Mouse (Mus musculus): Measurements from ENCODE around the gene Adgrb3. TPM values are rescaled to one million over a fixed set of nuclear protein-coding genes. Genes with fewer than 3 reads are reported as not detected.

Adgrb3 gene
- total RNA-seq, 2 experiments from 2014 or later, result 0.07 TPM; not detected in 1

DNA sequence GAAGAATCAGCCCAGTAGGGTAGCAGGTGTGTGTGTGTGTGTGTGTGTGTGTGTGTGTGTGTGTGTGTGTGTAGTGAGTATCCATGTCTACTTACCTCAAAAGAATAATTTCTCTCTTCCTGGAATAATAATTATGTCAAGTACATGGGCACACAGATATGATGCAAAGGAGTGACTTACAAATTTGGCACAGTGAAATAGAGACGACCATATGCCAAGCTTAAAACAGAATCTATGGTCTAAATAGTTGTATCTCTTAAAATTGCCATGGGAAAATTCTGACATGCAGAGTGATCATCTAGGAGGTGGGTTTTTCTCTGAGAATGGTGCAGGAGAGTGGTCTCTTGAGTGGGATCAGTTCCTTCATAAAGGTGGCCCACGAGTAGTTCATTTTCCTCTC is 504.1 kb downstream of the Adgrb3 start:
- intact Hi-C loops (cut with DNase I), result no loop called here

DNA sequence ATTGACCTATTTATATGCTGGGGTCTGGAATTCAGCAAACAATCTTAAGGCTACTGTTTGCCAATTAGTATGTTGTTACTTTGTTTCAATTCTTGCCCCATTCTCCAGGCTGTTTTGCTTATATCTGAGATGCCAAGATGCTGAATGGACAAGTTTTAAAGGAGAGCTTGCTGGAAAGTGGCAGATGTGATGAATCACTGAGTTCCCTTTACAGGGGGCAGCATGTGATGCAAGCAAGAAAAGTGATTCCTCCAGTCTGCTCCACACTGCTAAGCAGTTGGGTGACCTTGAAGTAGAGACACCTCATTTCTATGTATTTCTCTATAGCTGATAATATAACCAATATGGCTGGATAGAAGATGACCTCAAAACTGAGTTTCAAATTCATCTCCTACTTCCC is 512.4 kb downstream of the Adgrb3 start:
- intact Hi-C loops (cut with DNase I), result no loop called here
- DNase-seq, result no peak

More for the DNA sequence above, 504.1 kb downstream of the Adgrb3 start:
- no peak for DNase-seq

DNA sequence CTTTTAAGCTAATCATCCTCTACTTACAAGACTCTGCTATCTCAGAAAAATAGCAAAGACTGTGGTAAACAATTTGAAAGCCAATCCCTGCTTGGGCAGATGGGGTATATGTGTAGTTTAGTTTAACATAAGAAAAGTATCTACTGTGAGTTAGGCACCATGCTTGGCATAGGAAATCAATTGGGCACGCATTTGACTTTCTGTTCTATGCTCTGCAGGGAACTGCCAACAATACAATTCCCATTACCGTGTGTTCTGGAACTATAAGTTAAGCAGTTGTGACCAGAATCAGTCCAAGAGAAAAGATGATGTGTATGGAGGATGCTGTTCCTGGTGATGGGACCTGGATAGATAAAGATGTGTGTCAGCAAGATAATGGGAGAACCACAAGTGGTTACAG is 517.2 kb downstream of the Adgrb3 start:
- intact Hi-C loops (cut with DNase I), result no loop called here
- DNase-seq, result no peak

DNA sequence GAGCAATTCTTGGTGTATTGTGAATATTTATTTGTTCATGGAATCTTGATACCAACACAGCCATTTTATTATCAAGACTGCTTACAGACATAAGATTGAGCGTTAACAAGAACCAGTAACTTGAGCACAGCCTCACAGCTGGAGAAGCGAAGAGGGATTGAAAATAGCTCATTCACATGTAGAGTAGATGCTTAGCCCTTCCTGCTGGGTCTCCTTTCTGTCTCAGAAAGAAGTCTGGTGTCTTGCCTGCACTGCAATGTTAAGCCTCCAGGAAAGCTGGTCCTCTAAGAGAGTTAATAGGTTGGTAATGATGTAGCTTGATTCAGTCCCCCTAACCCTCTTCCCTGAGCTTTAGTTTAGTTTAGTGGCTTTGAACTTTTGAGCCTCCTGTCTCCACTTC is 519.4 kb downstream of the Adgrb3 start:
- intact Hi-C loops (cut with DNase I), result no loop called here
- DNase-seq, result no peak

GRCm38 (mm10) chr1:25281471-25281870 is 548.0 kb downstream of the Adgrb3 start:
- intact Hi-C loops (cut with DNase I), result no loop called here
- no peak for DNase-seq

DNA sequence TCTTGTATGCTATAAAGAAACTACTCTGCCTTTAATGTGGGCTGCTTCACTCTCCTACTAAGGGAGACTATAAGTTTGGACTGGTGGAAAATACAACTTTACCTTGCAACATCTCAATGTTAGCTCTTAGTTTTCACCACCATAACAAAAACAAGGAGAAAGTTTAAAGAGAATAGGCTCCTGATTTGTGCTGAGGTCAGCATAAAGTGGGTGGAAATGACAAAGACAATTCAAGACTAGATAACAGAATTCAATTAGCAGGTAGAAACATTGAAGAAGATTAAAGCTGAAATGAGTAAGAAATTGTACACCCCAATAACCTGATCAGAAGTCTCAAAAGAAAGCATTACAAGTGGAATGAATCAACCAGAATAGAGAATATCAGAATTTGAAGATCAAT is 578.9 kb downstream of the Adgrb3 start:
- intact Hi-C loops (cut with DNase I), result no loop called here

GRCm38 (mm10) chr1:25242436-25242835 is 587.1 kb downstream of the Adgrb3 start:
- intact Hi-C loops (cut with DNase I), result no loop called here
- no peak for DNase-seq

More for the DNA sequence above, 578.9 kb downstream of the Adgrb3 start:
- no peak for DNase-seq

DNA sequence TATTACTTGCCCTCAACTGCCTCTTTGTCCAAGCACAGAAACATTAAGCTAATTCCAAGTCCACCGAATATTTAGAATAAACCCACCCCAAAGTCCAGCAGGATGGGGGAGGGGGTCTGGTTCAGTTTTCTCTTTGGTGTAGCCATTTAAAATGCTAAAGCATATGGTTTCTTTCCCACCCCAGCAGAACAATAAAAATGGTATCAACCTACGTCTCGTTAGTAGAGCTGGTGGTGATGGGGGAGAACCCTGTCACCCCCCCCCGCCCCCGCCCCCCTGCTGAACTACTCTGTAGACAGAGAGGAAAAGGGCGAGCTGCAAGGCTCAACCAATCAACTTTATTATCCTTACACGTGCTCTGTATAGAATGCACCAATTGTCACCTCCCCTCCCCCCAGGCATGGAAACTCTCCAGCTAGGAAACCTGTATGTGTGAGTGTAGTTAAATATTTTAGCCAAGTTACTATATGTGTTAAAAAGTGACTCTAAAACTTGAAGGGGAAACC is 600.2 kb downstream of the Adgrb3 start:
- intact Hi-C loops (cut with DNase I), result no loop called here
- DNase-seq, result no peak

- intact Hi-C loops (cut with DNase I), result no loop called here
- DNase-seq, result peak; percentile 79 to 85
Measured at GRCm38 (mm10) chr1:25228381-25229244, 600.9 kb downstream of the Adgrb3 start.

DNA sequence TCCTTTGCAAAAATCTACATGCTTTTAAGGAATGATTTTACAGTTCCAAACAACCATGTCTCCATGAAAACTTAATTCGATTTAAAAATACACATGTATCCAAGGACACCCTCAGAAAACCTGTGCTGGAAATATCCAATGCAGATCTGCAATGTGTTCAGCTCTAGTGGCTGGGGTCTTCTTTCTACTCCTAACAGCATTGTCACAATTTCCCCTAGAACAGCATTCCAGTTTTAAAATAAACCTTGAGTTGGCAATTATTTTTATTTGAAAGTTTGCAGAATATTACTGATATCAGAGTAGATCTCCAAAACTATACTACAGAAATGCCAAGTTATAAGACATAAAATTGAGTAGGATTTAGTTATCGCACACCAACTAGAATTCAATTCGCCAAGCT is 601.6 kb downstream of the Adgrb3 start:
- intact Hi-C loops (cut with DNase I), result no loop called here
- no peak for DNase-seq

- intact Hi-C loops (cut with DNase I), result no loop called here
- DNase-seq, result no peak
Measured at GRCm38 (mm10) chr1:25204636-25205035, 624.9 kb downstream of the Adgrb3 start.

- intact Hi-C loops (cut with DNase I), result no loop called here
- DNase-seq, result no peak
Measured at GRCm38 (mm10) chr1:25199392-25199791, 630.1 kb downstream of the Adgrb3 start.

GRCm38 (mm10) chr1:25191986-25192385 is 637.5 kb downstream of the Adgrb3 start:
- DNase-seq, result no peak
- intact Hi-C loops (cut with DNase I), result no loop called here

- no peak for DNase-seq
- intact Hi-C loops (cut with DNase I), result no loop called here
Measured at GRCm38 (mm10) chr1:25189261-25189660, 640.2 kb downstream of the Adgrb3 start.

DNA sequence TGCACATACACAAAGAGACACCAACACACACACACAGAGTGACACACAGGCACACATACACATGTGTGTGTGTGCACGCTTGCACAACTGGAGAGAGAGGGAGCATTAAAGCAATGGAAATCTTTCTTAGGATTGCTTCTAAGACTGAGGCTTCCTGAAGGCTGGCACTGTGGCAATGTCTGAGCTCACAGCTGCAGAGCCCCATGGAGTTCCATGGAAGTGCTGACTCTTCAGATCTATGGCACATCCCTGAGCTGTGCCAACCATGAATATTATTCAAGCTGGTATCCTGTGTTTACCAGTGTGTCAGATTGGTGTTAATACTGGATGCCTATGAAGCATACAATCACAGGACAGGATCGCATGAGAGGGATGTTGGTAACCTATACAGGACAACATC is 643.6 kb downstream of the Adgrb3 start:
- no peak for DNase-seq
- intact Hi-C loops (cut with DNase I), result no loop called here

DNA sequence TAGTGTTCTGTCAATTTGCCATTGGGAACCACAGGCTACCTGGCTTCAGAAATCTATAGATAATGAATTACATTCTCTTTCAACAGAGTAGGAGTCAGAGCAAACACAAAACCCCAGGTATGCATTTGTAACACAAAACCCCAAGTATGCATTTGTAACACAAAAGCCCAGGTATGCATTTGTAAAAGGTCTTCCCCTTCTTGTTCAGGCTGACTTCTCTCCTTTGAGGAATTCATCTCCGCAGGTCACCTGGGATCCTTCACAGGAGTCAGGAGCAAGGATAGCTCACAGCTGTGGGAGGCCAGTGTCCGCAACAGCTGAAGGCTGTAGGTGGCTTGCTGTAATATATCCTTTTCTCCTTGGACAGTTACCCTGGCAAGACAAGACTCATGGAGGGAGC is 647.6 kb downstream of the Adgrb3 start:
- intact Hi-C loops (cut with DNase I), result no loop called here
- DNase-seq, result no peak

DNA sequence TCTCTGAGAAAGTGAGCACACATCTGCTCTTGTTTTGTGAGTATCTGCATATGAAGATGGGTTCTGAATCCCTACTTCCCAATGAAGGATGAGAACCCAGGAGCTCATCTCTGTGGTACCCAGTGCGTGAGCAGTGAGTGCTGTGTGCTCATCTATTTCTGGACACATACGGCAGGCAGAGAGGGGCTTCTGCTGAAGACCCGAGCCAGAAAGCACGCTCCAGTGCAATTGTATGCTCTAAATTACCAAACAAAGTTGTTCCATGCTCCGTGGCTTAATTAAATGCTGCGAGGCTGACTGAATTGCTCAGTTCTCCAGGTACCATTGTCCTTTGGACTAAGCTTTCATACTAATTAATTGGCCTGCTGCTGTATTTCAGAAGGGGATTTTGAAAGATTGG is 648.9 kb downstream of the Adgrb3 start:
- DNase-seq, result no peak
- intact Hi-C loops (cut with DNase I), result no loop called here

- DNase-seq, result no peak
- intact Hi-C loops (cut with DNase I), result no loop called here
Measured at GRCm38 (mm10) chr1:25179860-25180582, 649.5 kb downstream of the Adgrb3 start.

DNA sequence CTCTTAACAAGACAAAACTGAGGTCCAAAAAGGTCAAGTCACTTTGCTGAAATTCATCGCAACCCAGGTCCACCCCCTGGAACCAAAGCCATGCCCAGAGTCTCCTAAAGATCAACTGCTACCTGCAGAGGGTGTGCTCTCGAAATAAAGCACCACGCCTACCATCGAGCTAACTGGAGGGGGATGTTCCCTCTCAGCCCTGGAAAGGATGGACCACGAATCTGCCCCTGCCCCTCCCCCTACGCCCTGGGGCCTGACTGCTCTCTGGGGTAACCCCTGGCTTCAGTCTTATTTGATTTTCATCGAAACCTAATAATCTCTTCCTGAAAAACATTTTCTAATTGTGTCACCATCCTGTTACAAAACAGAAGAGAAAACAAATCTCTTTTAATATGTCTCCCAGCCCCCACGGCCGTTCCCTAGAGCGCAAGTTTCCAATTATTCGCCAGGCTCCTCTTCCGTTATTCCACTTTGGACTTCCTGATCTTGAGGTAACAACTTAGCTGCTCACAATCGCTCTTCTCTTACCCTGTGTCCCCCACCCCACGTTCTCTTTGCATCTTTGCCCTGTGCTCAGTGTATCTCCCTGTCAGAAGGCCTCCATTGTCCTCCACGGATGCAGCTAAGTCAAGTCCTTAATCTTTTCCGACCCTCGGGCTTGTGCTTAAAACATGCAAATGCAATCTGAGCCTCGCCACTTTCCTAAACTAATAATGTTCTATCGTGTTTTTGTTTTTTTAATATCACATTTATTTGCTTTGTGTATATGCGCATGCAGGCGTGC is 651.0 kb downstream of the Adgrb3 start:
- intact Hi-C loops (cut with DNase I), result no loop called here
- DNase-seq, result no peak

- DNase-seq, result no peak
- intact Hi-C loops (cut with DNase I), result no loop called here
Measured at GRCm38 (mm10) chr1:25167120-25167519, 662.4 kb downstream of the Adgrb3 start.
